Mouse (Mus musculus) testis, adult 2 months (tissue): ENCODE data around the gene Tssc4. TPM values are rescaled to one million over a fixed set of nuclear protein-coding genes. Genes with fewer than 3 reads are reported as not detected.

ENCODE experiments used
- H3K27ac ChIP-seq: fragments of 200-500 bp; 2 replicates; pipeline ENCODE4 v1.5.1; 2012; ENCODE audit warnings: low read depth, low read length; ENCODE audit not compliant: control insufficient read depth, insufficient read depth
- H3K27me3 ChIP-seq: fragments of 200-500 bp; 2 replicates; pipeline ENCODE4 v1.6.1; 2012; ENCODE audit warnings: mild to moderate bottlenecking, low read length, moderate library complexity; ENCODE audit not compliant: control insufficient read depth, insufficient read depth
- H3K36me3 ChIP-seq: fragments of 200-500 bp; 2 replicates; pipeline ENCODE4 v1.6.1; 2012; ENCODE audit warnings: mild to moderate bottlenecking, low read length; ENCODE audit not compliant: control insufficient read depth, insufficient read depth
- H3K4me1 ChIP-seq: fragments of 200-500 bp; 2 replicates; pipeline ENCODE4 v1.6.1; 2012; ENCODE audit warnings: low read length; ENCODE audit not compliant: control insufficient read depth, insufficient read depth
- H3K4me3 ChIP-seq: fragments of 200-500 bp; 2 replicates; pipeline ENCODE4 v1.5.1; 2012; ENCODE audit warnings: low read depth, mild to moderate bottlenecking, low read length, moderate library complexity, mixed read lengths; ENCODE audit not compliant: control insufficient read depth
- CTCF ChIP-seq: fragments of 200-500 bp; IDR thresholded peaks from 2 replicates; pipeline ENCODE4 v1.5.1; 2012; ENCODE audit warnings: low read depth, mild to moderate bottlenecking, inconsistent platforms, low read length, moderate library complexity; ENCODE audit not compliant: control insufficient read depth, insufficient read depth, insufficient replicate concordance
- POLR2A ChIP-seq: fragments of 200-500 bp; IDR thresholded peaks from 2 replicates; pipeline ENCODE4 v1.6.1; 2012; ENCODE audit warnings: low read depth, mild to moderate bottlenecking, inconsistent platforms, low read length, moderate library complexity; ENCODE audit not compliant: control insufficient read depth
- polyA plus RNA-seq: library from polyadenylated mRNA; depleted of rRNA; stranded (reverse); fragments of >200 nt; gene quantifications from 2 replicates; pipeline ENCODE4 v1.2.3, GENCODE M21; 2012; rRNA removed

Gene Tssc4
- polyA plus RNA-seq, 1 experiment, result 43.7 TPM

DNA sequence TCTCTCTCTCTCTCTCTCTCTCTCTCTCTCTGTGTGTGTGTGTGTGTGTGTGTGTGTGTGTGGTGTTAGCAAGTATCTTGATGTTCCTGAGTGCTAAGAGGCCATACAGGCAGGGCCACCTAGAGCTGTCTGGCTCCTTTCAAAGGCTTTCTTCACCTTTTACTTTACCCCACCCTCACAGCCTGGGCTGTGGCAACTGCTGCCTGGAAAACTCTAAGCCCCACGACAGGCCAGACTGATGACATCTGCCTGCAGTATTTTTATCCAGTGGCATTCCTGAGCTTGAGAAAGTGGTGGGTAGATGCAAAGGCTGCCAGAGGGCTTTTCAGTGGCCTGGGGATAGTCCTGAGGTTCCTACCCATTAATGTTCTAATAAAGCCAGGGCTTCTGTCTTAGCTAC, 43.3 kb downstream of the Tssc4 start:
- Histone ChIP-seq H3K4me1 (peaks cover 4% of the 10 kb centered on the region; the same call in 1 of the 2 replicates), H3K27ac (no peak overlapping the region), H3K4me3 (no peak overlapping the region), H3K27me3 (no peaks in the 10 kb centered on the region), H3K36me3 (no peaks in the 10 kb centered on the region)
- no peak for TF ChIP-seq CTCF
- TF ChIP-seq POLR2A, result no peak

DNA sequence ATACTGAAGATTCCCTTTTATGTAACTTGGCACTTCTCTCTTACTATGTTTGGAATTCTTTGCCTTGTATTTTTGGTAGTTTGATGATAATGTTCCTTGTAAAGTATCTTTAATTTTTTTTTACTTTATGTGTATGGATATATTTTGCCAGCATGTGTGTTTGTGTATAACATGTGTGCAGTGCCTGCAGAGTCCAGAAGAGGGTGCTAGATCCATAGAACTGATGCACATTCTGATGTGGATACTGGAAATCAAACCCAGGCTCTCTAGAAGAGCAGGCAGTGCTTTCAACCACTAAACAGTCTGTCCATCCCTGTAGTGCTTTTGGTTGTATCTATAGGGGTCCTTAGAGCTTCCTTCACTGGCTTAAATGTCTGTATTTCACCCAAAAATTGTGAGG, 45.7 kb downstream of the Tssc4 start:
- Histone ChIP-seq H3K4me1 (no peaks in the 10 kb centered on the region), H3K4me3 (no peak overlapping the region), H3K27me3 (no peaks in the 10 kb centered on the region), H3K27ac (no peak overlapping the region), H3K36me3 (no peaks in the 10 kb centered on the region)
- TF ChIP-seq POLR2A (no peak), CTCF (no peak)

DNA sequence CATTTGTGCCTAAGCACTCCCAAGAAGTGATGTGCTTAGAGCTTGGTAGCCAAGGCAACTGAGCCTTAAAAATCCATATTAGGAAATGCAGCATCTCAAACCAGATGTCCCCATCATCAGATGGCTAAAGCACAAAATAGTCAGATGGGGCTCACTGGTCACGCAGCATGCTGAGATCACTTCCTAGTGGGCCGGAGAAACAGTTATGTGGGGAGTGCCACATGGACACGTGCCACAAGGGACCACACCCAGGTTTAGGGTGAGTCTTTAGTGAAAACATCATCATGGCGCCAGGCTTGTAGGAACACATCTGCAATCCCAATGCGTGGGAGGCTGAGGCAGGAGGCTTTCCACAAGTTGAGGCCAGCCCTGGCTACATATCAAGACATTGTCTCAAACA, 47.5 kb downstream of the Tssc4 start:
- no peaks in the 10 kb centered on the region for H3K27me3 ChIP-seq
- H3K27ac ChIP-seq, result no peak overlapping the region
- no peaks in the 10 kb centered on the region for H3K36me3 ChIP-seq
- no peak for TF ChIP-seq CTCF
- TF ChIP-seq POLR2A, result no peak
- no peaks in the 10 kb centered on the region for H3K4me1 ChIP-seq
- no peak overlapping the region for H3K4me3 ChIP-seq

DNA sequence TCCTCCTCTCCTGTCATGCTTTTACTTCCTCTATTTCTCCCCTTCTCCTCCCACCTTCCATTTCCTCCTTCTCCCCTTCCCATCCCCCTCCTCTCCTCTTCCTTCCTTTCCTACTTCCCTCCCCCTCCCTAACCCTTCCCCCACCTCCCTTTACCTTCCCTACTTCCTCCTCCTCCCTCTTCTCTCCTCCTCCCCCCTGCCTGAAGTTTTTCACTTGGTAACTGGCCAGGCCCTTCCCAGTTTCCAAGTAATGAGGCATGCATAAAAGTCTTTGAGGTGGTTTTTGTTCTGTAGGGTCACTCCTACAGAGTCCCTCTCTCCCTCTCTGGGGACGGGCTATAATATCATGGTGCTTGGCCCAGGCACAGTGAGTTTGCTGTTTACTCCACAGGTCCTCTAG, 50.4 kb downstream of the Tssc4 start:
- no peaks in the 10 kb centered on the region for H3K4me1 ChIP-seq
- H3K27ac ChIP-seq, result no peak overlapping the region
- no peaks in the 10 kb centered on the region for H3K36me3 ChIP-seq
- no peaks in the 10 kb centered on the region for H3K27me3 ChIP-seq
- H3K4me3 ChIP-seq, result no peak overlapping the region
- TF ChIP-seq CTCF (no peak), POLR2A (no peak)

DNA sequence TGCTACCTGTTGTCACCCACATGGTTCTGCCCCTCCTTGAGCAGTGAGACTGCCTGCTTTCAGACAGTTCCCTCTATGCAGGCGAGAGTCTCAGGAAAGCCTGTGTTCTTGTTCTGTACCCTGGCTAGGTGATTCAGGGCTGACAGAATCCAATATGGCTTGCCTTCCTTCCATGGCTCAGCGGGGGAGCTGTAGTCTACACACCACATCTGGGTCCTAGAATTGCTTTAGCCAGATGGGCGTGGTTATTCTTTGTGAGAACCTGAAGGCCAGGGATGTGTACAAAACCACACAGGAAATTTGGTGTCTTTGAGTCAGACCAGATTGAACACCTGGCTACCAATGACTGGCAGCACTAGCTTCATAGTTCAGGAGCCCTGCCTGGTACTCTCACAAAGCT, 50.8 kb downstream of the Tssc4 start:
- Histone ChIP-seq H3K4me1 (no peaks in the 10 kb centered on the region), H3K27me3 (no peaks in the 10 kb centered on the region), H3K36me3 (no peaks in the 10 kb centered on the region), H3K4me3 (no peak overlapping the region), H3K27ac (no peak overlapping the region)
- TF ChIP-seq POLR2A (no peak), CTCF (no peak)

Other genes starting within 250 kb of the Tssc4 start
- 0.22 and 0.28 TPM in 2 replicates for gene Th, start 138.1 kb upstream of the Tssc4 start, polyA plus RNA-seq
- 1.0 and 1.2 TPM in 2 replicates for gene Ascl2, start 100.0 kb upstream of the Tssc4 start, polyA plus RNA-seq
- gene Tspan32, start 64.2 kb upstream of the Tssc4 start, polyA plus RNA-seq, result 0.10 and 0.17 TPM in 2 replicates
- gene Cd81, start 16.5 kb upstream of the Tssc4 start, polyA plus RNA-seq, result 63.3 and 78.4 TPM in 2 replicates
- 1.1 and 1.5 TPM in 2 replicates for gene Trpm5, start 25.4 kb downstream of the Tssc4 start, polyA plus RNA-seq
- 1.6 and 1.8 TPM in 2 replicates for gene Kcnq1, start 37.1 kb downstream of the Tssc4 start, polyA plus RNA-seq